Mouse (Mus musculus) limb, embryonic 11.5 days (tissue): ENCODE data around the gene Shroom2. TPM values are rescaled to one million over a fixed set of nuclear protein-coding genes. Genes with fewer than 3 reads are reported as not detected.

ENCODE experiments used
- ATAC-seq: fragments of 200-750 bp; cut with Nextera tagmentation; 2 replicates; pipeline ENCODE4 v1.8.0; 2017; ENCODE audit warnings: low read depth; ENCODE audit not compliant: insufficient number of reproducible peaks, low FRiP score, low TSS enrichment
- DNase-seq: peaks from one replicate; pipeline ENCODE4 v3.0.0-alpha.2; 2015; ENCODE audit warnings: low spot score
- H3K27ac ChIP-seq: fragments of 300-500 bp; sonication (generic); replicated peaks from 2 replicates; pipeline ENCODE4 v1.5.1; 2014; ENCODE audit warnings: low read depth, mild to moderate bottlenecking, low read length
- H3K27me3 ChIP-seq: fragments of 300-500 bp; sonication (generic); 2 replicates; pipeline ENCODE4 v1.6.1; 2014; ENCODE audit warnings: mild to moderate bottlenecking, low read length, mixed read lengths; ENCODE audit not compliant: control insufficient read depth, insufficient read depth
- H3K36me3 ChIP-seq: fragments of 300-500 bp; sonication (generic); 2 replicates; pipeline ENCODE4 v1.6.1; 2014; ENCODE audit warnings: mild to moderate bottlenecking, low read length, moderate library complexity, mixed read lengths; ENCODE audit not compliant: control insufficient read depth, insufficient read depth
- H3K4me1 ChIP-seq: fragments of 300-500 bp; sonication (generic); 2 replicates; pipeline ENCODE4 v1.6.1; 2014; ENCODE audit warnings: low read length, mixed read lengths; ENCODE audit not compliant: control insufficient read depth, insufficient read depth
- H3K4me2 ChIP-seq: fragments of 300-500 bp; sonication (generic); 2 replicates; pipeline ENCODE4 v1.6.1; 2014; ENCODE audit warnings: low read depth, mild to moderate bottlenecking, moderate library complexity; ENCODE audit not compliant: severe bottlenecking
- H3K4me3 ChIP-seq: fragments of 300-500 bp; sonication (generic); 2 replicates; pipeline ENCODE4 v1.5.1; 2014; ENCODE audit warnings: low read depth, low read length
- H3K9ac ChIP-seq: fragments of 300-500 bp; sonication (generic); 2 replicates; pipeline ENCODE4 v1.6.1; 2014; ENCODE audit warnings: mild to moderate bottlenecking, low read length
- H3K9me3 ChIP-seq: fragments of 300-500 bp; sonication (generic); 2 replicates; pipeline ENCODE4 v1.6.1; 2016; ENCODE audit warnings: low read length; ENCODE audit not compliant: control insufficient read depth
- WGBS: fragments of 180-500 bp; shearing (Covaris S2); extraction: QIAGEN DNeasy Blood & Tissue Kit; methylation state at CpG from one replicate; pipeline ENCODE4 v1.1.7; 2014; 5-methylcytosine and 5-hydroxymethylcytosine counted together
- polyA plus RNA-seq: library from polyadenylated mRNA; unstranded; fragments of >200 nt; fragmentation: Nextera tagmentation; extraction: Ambion mirVana; gene quantifications from 2 replicates; pipeline ENCODE4 v1.2.1, GENCODE M21; 2014

Gene Shroom2
- polyA plus RNA-seq, 1 experiment from 2014 or later: 6.6 TPM

GRCm38 (mm10) chrX:152643201-152643600 lies 126.1 kb downstream of the Shroom2 start:
- DNase-seq: no peak
- H3K9me3 ChIP-seq: no peaks in the 10 kb centered on the region
- no peak for ATAC-seq
- H3K4me3 ChIP-seq: no peak overlapping the region
- no peak overlapping the region for H3K4me2 ChIP-seq
- H3K36me3 ChIP-seq: no peaks in the 10 kb centered on the region
- H3K27ac ChIP-seq: no peak overlapping the region
- no peaks in the 10 kb centered on the region for H3K4me1 ChIP-seq
- 0 out of 2 replicates have a peak, but pooled peaks cover 3% of the 10 kb centered on the region for H3K27me3 ChIP-seq
- no peak overlapping the region for H3K9ac ChIP-seq

GRCm38 (mm10) chrX:152642627-152643026 lies 126.6 kb downstream of the Shroom2 start:
- H3K4me3 ChIP-seq: no peak overlapping the region
- no peak overlapping the region for H3K4me2 ChIP-seq
- 0 out of 2 replicates have a peak, but pooled peaks cover 3% of the 10 kb centered on the region for H3K27me3 ChIP-seq
- WGBS: 68% methylated on average over 2 of the region's 2 CpGs
- H3K9ac ChIP-seq: no peak overlapping the region
- ATAC-seq: no peak
- no peaks in the 10 kb centered on the region for H3K9me3 ChIP-seq
- no peak overlapping the region for H3K27ac ChIP-seq
- no peaks in the 10 kb centered on the region for H3K36me3 ChIP-seq
- no peak for DNase-seq
- no peaks in the 10 kb centered on the region for H3K4me1 ChIP-seq

- H3K4me2 ChIP-seq: no peak overlapping the region
- DNase-seq (no peak), ATAC-seq (no peak)
- H3K4me1 ChIP-seq: no peaks in the 10 kb centered on the region
- H3K4me3 ChIP-seq: no peak overlapping the region
- H3K27ac ChIP-seq: no peak overlapping the region
- 91% methylated on average over 12 of the region's 12 CpGs for WGBS
- H3K36me3 ChIP-seq: no peaks in the 10 kb centered on the region
- no peaks in the 10 kb centered on the region for H3K9me3 ChIP-seq
- H3K9ac ChIP-seq: no peak overlapping the region
- H3K27me3 ChIP-seq: no peaks in the 10 kb centered on the region
Measured at GRCm38 (mm10) chrX:152635397-152635796, 133.9 kb downstream of the Shroom2 start.

GRCm38 (mm10) chrX:152621407-152621806 lies 147.9 kb downstream of the Shroom2 start:
- Histone ChIP-seq H3K27ac (no peak overlapping the region), H3K4me2 (no peak overlapping the region), H3K4me3 (no peak overlapping the region), H3K36me3 (no peaks in the 10 kb centered on the region), H3K9me3 (no peaks in the 10 kb centered on the region), H3K9ac (no peak overlapping the region), H3K4me1 (no peaks in the 10 kb centered on the region), H3K27me3 (peaks cover 3% of the 10 kb centered on the region; the same call in 1 of the 2 replicates)
- WGBS: 86% methylated on average over 2 of the region's 2 CpGs
- ATAC-seq (no peak), DNase-seq (no peak)

- ATAC-seq: no peak
- Histone ChIP-seq H3K4me2 (no peak overlapping the region), H3K27me3 (peaks cover 3% of the 10 kb centered on the region; the same call in 1 of the 2 replicates), H3K9me3 (no peaks in the 10 kb centered on the region), H3K4me1 (no peaks in the 10 kb centered on the region), H3K9ac (no peak overlapping the region), H3K4me3 (no peak overlapping the region), H3K27ac (no peak overlapping the region), H3K36me3 (no peaks in the 10 kb centered on the region)
- DNase-seq: no peak
Measured at GRCm38 (mm10) chrX:152620917-152621316, 148.3 kb downstream of the Shroom2 start.

GRCm38 (mm10) chrX:152618464-152618863 lies 150.8 kb downstream of the Shroom2 start:
- Histone ChIP-seq H3K36me3 (no peaks in the 10 kb centered on the region), H3K27ac (no peak overlapping the region), H3K4me3 (no peak overlapping the region), H3K4me1 (no peaks in the 10 kb centered on the region), H3K4me2 (no peak overlapping the region), H3K27me3 (peaks cover 3% of the 10 kb centered on the region; the same call in 1 of the 2 replicates), H3K9me3 (no peaks in the 10 kb centered on the region), H3K9ac (no peak overlapping the region)
- ATAC-seq (no peak), DNase-seq (peak; percentile 46)
- WGBS: 82% methylated on average over 1 of the region's 1 CpGs

GRCm38 (mm10) chrX:152563034-152563433 lies 206.2 kb downstream of the Shroom2 start, which contains the start of gene Cldn34a:
TSS of gene Cldn34a (plus strand) at chrX:152563334.
- Histone ChIP-seq H3K9ac (no peak within 1 kb of the TSS), H3K4me1 (no peaks in the 10 kb centered on the region), H3K27me3 (0 out of 2 replicates have a peak, but pooled peaks cover 2% of the 10 kb centered on the region), H3K27ac (no peak within 1 kb of the TSS), H3K4me2 (no peak within 1 kb of the TSS), H3K4me3 (no peak within 1 kb of the TSS), H3K36me3 (no peaks in the 10 kb centered on the region), H3K9me3 (no peaks in the 10 kb centered on the region)
- DNase-seq (no peak), ATAC-seq (no peak)
- 81% methylated on average over 2 of the region's 2 CpGs for WGBS

Other genes with a start within 250 kb of the Shroom2 start
- not detected in 2 replicates for gene Cldn34a, start 206.1 kb downstream of the Shroom2 start, polyA plus RNA-seq
- gene Gpr143, start 12.5 kb upstream of the Shroom2 start, polyA plus RNA-seq: 0.27 TPM in 1 of 2 replicates, not detected in the other
- 1.6 and 1.9 TPM in 2 replicates for gene Usp51, start 237.0 kb upstream of the Shroom2 start, polyA plus RNA-seq